Mouse (Mus musculus) left cerebral cortex, adult 2 months (tissue): ENCODE measurements around the gene Msantd2. TPM values are rescaled to one million over a fixed set of nuclear protein-coding genes. Genes with fewer than 3 reads are reported as not detected.

Experiments
- DNase-seq, 2 experiments: peaks; one replicate each; pipeline ENCODE4 v3.0.0; 2021 to 2022; ENCODE audit warnings: low spot score in 2 of 2, mixed read lengths in 1 of 2; ENCODE audit errors: extremely low spot score in 1 of 2
- H3K27ac ChIP-seq: fragments of 200-600 bp; 2 replicates; pipeline ENCODE4 v1.8.1; 2022
- H3K4me3 ChIP-seq: fragments of 200-600 bp; 2 replicates; pipeline ENCODE4 v1.8.1; 2022
- CTCF ChIP-seq: fragments of 200-600 bp; IDR thresholded peaks from 2 replicates; pipeline ENCODE4 v1.8.1; 2022; ENCODE audit warnings: antibody characterized with exemption, mild to moderate bottlenecking, moderate library complexity
- intact Hi-C: fragments of 180-260 bp; cut with DNase I; formaldehyde crosslinking; loops from one replicate; pipeline ENCODE4 v1.15.1; 2025
- total RNA-seq, 2 experiments: library from RNA; stranded (reverse); gene quantifications; 2 replicates each; pipeline ENCODE4 v1.2.3; 2021

Gene Msantd2
- total RNA-seq, 2 experiments from 2014 or later: 21.4 to 26.7 TPM

DNA sequence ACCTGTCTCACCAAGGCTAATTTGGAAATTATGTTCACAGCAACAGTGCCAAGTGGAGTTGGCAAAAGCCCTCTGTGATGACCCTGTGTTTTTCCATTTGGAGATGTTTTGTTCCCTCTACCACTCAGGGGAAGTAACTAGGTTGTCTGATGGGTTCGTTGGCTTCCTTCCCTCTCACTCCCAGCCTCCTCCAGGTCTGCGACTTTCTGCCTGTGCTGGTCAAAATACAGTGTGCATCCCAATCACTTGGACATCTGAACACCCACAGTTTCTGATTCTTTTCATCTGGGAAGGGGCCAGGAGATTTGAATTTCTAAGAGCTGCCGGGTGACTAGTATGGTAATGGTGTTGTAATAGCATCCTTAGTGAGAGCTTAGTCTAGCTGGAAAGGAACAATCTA, 27.5 kb upstream of the Msantd2 start:
- no peak for DNase-seq
- TF ChIP-seq CTCF: no peak
- intact Hi-C loops: loop anchor here (10.0 kb wide), 1 partner anchor 473 kb away; no protein-coding TSS in a partner anchor
- H3K4me3 ChIP-seq: no peak overlapping the region
- H3K27ac ChIP-seq: no peak overlapping the region

DNA sequence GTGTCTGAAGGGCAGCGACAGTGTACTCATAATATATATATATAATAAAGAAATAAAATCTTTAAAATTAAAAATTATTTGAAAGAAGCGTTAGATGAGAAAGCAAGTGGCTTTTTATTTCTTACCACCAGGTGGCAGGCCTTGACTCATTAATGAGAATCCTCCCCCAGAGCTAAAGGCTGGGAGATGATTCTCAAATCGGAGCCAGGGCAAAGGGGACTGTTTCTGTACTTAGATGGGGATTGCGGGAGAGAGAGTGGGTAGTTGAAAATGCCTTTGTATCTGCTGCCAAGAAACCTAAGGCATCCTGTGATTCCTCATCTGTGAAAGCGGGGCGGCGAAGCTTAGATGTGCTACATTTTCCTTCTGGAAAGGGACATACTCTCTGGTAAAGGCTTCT, 26.4 kb upstream of the Msantd2 start:
- DNase-seq: peak in 1 of 2 experiments; percentile 39
- Histone ChIP-seq H3K4me3 (no peak overlapping the region), H3K27ac (no peak overlapping the region)
- peak; percentile 78 for TF ChIP-seq CTCF
- intact Hi-C loops: loop anchor here (1.0 to 10.0 kb wide), 3 partner anchors 82 to 472 kb away; no protein-coding TSS in a partner anchor

DNA sequence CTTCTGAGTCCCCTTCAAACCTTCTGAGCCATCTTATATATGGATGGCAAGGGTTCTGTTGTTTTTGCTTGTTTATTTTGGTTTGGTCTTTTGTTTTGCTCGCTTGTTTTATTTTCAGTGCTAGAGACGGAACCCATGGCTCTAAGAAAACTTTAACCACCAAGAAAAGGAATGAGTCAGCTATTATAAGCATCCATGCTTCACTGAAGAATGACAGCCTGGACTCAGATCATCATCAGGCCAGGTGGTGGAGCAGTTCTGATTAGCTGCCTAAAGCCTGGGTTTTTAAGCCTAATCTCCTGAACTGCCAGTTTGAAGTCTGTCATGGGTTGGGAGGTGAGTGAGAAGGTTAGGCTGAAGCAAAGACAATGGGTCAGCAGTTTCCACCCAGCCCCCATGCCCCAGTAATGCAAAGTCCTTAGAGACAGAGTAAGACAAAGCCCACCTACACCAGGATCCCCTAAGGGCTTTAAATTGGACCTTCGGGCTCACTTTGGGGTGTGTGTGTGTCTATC, 15.5 kb upstream of the Msantd2 start:
- no peak for TF ChIP-seq CTCF
- intact Hi-C loops: no loop called here
- H3K4me3 ChIP-seq: no peak overlapping the region
- DNase-seq: no peak
- H3K27ac ChIP-seq: no peak overlapping the region

DNA sequence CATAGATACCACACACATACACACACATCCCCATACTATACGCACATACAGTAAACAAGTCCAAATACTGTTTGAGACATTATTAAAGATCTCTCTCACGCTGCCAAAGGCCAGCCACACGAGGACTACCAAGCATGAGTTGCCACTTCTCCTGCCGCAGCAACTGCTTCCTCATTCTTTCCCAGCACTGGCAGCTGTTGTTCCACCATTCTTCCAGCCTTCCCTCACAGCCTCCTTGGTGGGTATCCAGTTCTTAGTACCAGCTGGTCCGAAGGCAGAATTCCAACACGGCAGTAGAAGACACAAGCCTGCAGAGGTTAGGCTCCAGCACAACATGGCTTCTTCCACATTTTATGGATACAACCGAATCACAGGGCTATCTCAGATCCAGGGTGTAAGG, 14.2 kb upstream of the Msantd2 start:
- no peak overlapping the region for H3K4me3 ChIP-seq
- intact Hi-C loops: no loop called here
- no peak for TF ChIP-seq CTCF

DNA sequence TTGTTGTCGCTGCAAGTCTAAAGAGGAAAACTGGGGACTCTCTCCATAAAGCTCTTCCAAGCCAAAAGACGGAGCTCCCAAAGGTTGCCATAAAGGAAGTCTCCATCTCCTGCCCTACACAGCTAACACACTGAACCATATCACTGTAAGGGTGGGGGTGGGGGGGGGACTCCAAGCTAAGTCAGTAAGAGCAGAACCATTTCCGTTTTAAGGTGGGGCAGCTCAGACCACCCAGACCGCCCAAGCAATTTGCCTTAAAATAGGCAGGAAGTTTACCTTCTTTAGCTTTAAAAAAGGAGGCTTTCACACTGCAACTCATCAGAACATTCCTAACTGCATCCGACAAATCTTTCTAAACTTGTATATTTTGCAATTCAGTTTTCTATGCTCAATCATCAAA, 4.0 kb upstream of the Msantd2 start:
- intact Hi-C loops: no loop called here
- Histone ChIP-seq H3K27ac (no peak overlapping the region), H3K4me3 (no peak overlapping the region)
- DNase-seq: no peak
- no peak for TF ChIP-seq CTCF

More for the DNA sequence above, 14.2 kb upstream of the Msantd2 start:
- H3K27ac ChIP-seq: no peak overlapping the region
- no peak for DNase-seq

DNA sequence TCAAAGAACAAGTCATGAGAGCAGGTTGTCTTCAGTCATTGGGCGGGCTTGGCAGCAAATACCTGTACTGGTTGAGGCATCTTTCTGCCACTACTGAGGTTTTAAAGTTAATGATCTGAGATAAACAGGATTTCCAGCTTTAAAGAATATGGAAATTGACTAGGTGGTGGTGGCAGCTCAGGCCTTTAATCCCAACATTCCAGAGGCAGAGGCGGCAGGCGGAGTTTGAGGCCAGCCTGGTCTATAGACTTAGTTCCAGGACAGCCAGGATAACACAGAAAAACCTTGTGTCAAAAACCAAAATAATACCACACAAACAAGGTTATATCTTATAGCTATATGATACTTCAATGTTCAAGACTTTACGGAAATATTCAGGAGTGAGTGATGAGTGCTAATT, 1.1 kb upstream of the Msantd2 start:
- Histone ChIP-seq H3K27ac (peak overlapping the region; percentile 99), H3K4me3 (peak overlapping the region; percentile 91)
- no peak for DNase-seq
- intact Hi-C loops: no loop called here
- no peak for TF ChIP-seq CTCF

DNA sequence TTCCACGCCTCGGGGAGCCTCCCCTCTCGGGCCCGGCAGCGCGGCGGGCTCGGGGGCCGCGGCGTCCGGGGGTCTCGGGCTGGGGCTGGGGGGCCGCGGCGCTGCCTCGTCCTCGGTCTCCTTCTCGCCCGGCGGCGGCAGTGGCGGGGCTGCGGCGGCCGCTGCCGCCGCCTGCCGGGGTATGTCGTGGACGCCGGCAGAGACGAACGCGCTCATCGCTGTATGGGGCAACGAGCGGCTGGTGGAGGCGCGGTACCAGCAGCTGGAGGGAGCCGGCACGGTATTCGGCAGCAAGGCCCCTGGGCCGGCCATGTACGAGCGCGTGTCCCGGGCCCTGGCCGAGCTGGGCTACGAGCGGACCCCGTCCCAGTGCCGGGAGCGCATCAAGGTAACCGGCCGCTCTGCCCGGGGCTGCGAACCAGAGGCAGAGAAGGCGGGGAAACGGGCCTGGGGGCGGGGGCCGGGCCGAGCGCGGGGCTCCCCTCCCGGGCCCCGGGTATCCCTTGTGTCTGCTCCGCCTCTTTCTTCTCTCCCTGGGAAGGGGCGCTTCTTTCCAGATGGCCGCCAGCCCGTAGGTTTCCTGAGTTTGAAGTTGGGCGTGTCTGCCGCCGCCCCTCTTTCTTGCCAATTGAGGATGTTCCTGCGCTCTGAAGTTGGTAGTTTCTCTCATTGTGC, 464 bp downstream of the Msantd2 start:
- intact Hi-C loops: no loop called here
- H3K4me3 ChIP-seq: peak overlapping the region; percentile 91
- DNase-seq: peak; percentile 24 to 33
- TF ChIP-seq CTCF: no peak
- H3K27ac ChIP-seq: peak overlapping the region; percentile 99

DNA sequence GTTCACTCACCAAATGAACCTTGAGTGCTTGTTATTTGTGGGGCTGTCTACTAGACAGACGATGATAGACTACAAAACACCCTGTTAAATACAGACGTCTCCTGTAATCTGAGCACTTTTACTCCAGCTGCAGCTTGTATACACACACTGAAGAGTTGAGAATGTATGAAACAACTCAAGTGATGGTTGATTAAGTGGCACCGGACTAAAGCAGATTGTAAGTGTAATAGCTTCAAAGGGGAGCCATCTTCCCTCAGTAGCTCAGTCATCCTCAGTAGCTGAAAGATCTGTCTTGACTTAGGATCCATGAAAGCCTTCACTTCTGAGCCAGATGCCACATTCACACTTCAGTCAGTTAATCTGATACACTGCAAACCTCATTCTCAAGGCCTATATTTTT, 6.6 kb downstream of the Msantd2 start:
- TF ChIP-seq CTCF: no peak
- intact Hi-C loops: no loop called here

DNA sequence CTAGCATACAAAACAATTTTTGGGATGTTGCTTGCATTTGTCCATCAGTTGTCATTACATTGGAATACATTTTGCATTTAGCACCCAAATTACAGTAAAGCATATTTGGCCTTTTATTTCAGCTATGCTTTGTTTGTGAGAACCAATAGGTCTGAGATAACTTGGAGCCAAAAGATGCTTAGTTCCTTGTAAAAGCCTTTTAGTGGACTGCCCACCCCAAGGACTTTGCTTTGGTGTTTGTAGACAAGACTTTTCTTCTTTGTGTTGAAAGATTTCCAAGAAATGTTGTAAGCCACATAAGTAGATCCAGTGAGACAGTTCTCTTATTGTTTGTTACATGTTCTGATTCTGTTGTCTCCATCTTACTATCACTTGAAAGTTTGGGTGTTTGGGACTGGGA, 7.2 kb downstream of the Msantd2 start:
- no peak overlapping the region for H3K27ac ChIP-seq
- intact Hi-C loops: no loop called here
- H3K4me3 ChIP-seq: no peak overlapping the region
- no peak for DNase-seq
- TF ChIP-seq CTCF: no peak

More for the DNA sequence above, 6.6 kb downstream of the Msantd2 start:
- Histone ChIP-seq H3K4me3 (no peak overlapping the region), H3K27ac (no peak overlapping the region)
- DNase-seq: no peak

DNA sequence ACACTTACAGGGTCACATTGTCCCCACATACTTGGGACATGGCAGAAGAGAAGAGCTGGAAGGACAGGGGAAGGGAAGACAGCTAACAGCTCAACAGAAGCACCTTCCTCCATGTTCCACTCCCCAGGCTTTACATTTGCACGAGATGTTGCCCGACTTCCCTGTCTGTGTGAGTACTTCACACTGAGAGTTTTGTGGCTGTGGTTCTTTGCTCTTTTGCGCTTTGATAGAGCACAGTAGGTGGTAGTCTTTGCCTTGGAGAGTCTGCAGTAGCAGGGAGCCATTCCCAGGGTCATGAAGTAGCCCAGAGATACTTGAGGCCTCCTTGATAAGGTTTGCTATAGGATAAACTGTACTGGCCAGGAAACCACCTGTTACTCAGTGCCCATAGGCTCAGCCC, 11.1 kb downstream of the Msantd2 start:
- H3K4me3 ChIP-seq: no peak overlapping the region
- intact Hi-C loops: no loop called here
- no peak overlapping the region for H3K27ac ChIP-seq
- DNase-seq: no peak
- TF ChIP-seq CTCF: no peak

DNA sequence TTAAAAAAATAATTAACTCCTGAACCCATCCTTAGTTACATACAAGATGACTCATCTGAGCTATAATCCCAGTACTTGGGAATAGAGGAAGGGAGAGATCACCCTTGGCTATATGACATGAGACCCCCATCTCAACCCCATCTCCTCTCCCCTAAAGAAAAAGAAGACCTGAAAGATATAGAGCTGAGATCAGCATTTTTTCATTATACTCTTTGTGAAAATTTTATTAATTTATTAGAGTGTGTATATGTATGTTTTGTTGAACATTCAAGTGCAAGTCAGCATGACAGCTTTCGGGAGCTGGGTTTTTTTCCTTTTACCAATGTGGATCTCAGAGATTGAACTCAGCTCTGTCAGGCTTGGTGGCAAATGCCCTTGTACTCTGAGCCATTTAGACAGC, 12.1 kb downstream of the Msantd2 start:
- Histone ChIP-seq H3K4me3 (no peak overlapping the region), H3K27ac (no peak overlapping the region)
- no peak for DNase-seq
- intact Hi-C loops: no loop called here
- TF ChIP-seq CTCF: no peak

DNA sequence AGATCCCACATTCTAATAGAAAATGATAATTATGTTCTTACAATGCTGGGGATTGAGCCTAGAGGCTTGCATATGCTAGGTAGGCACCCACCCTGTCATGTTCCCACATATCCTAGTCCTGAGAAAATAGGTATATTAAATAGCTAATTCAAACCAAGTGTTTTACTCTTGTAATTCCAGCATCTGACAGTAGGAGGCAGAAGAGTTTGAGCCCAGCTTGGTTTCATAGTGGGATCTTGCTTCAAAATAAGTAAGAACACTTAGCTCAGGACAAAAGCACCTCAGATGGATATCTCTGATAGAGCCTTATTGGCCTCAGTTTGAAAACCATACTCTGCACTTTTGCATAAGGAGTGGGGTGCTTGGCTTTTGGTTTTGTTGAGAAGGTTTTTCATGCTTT, 15.2 kb downstream of the Msantd2 start:
- Histone ChIP-seq H3K4me3 (no peak overlapping the region), H3K27ac (no peak overlapping the region)
- DNase-seq: no peak
- intact Hi-C loops: no loop called here
- TF ChIP-seq CTCF: peak; percentile 39

DNA sequence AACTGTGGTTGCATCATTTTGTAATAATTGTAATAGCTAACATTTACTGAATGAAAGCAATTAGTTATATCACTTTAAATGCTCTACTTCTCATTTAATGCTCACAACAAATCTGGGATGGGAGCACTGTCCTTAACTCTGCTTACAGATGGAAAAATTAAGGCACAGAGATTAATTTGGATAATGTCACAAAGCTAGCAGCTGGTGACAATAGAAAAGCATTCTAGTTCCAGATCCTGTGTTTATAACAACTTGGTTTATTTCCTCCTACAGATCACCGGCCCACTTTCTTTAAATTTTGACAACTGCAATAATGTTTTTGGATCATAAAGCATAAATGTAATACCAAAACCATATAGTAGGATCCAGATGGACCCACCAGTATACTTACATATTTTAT, 16.9 kb downstream of the Msantd2 start:
- H3K27ac ChIP-seq: no peak overlapping the region
- no peak overlapping the region for H3K4me3 ChIP-seq
- intact Hi-C loops: no loop called here
- TF ChIP-seq CTCF: no peak
- no peak for DNase-seq
